Mouse (Mus musculus): ENCODE results near the gene Ttc5. TPM values are rescaled to one million over a fixed set of nuclear protein-coding genes. Genes with fewer than 3 reads are reported as not detected.

The Ttc5 gene
- polyA plus RNA-seq, 1 experiment from 2014 or later: 86.6 TPM

GRCm38 (mm10) chr14:50788157-50788556, 2.8 kb upstream of the Ttc5 start:
- Histone ChIP-seq H3K27me3 (ENCODE audit: control insufficient read depth, insufficient read depth, low read length) (no peaks in the 10 kb centered on the region), H3K27ac (ENCODE audit: low read depth, low read length) (no peak overlapping the region), H3K4me1 (ENCODE audit: control insufficient read depth, insufficient read depth, low read length) (0 out of 2 replicates have a peak, but pooled peaks cover 3% of the 10 kb centered on the region), H3K4me3 (ENCODE audit: low read length) (no peak overlapping the region), H3K36me3 (ENCODE audit: control insufficient read depth, insufficient read depth, low read length) (no peaks in the 10 kb centered on the region), H3K4me2 (replicated peaks; ENCODE audit: low read depth, low read length) (no peak overlapping the region), H3K9me3 (ENCODE audit: control insufficient read depth, low read length) (no peaks in the 10 kb centered on the region), H3K9ac (ENCODE audit: low read depth, low read length) (no peak overlapping the region)
- WGBS: 8% methylated on average over 2 of the region's 2 CpGs
- ATAC-seq (ENCODE audit: low FRiP score, low TSS enrichment): no peak

- no peak for ATAC-seq (ENCODE audit: low FRiP score, low TSS enrichment)
- Histone ChIP-seq H3K27ac (ENCODE audit: low read depth, low read length) (0 out of 2 replicates have a peak overlapping the region, but pooled peaks have one; percentile 30), H3K4me1 (ENCODE audit: control insufficient read depth, insufficient read depth, low read length) (0 out of 2 replicates have a peak, but pooled peaks cover 3% of the 10 kb centered on the region), H3K4me2 (replicated peaks; ENCODE audit: low read depth, low read length) (peak overlapping the region; percentile 69), H3K9ac (ENCODE audit: low read depth, low read length) (peak overlapping the region; percentile 78), H3K4me3 (ENCODE audit: low read length) (peak overlapping the region; percentile 84), H3K36me3 (ENCODE audit: control insufficient read depth, insufficient read depth, low read length) (peaks cover 4% of the 10 kb centered on the region; the same call in 1 of the 2 replicates), H3K27me3 (ENCODE audit: control insufficient read depth, insufficient read depth, low read length) (no peaks in the 10 kb centered on the region), H3K9me3 (ENCODE audit: control insufficient read depth, low read length) (no peaks in the 10 kb centered on the region)
- WGBS: 23% methylated on average over 16 of the region's 16 CpGs
Measured at GRCm38 (mm10) chr14:50784391-50785250, 698 bp downstream of the Ttc5 start.

DNA sequence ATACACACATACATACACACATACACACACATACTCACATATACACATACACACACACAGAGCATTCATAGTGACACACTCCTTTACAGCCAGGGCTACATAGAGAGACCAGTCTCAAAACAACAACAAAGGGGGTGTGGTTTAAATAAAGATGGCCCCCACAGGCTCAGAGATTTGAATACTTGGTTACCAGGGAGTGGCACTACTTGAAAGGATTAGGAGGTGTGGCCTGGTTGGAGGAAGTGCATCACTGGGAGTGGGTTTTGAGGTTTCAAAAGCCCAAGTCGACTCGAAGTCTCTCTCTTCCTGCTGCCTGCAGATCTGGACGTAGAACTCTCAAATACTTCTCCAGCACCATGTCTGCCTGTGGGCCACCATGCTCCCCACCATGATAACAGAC, 3.2 kb downstream of the Ttc5 start:
- WGBS: 97% methylated on average over 3 of the region's 3 CpGs
- 0 out of 2 replicates have a peak, but pooled peaks cover 3% of the 10 kb centered on the region for H3K4me1 ChIP-seq (ENCODE audit: control insufficient read depth, insufficient read depth, low read length)
- H3K9ac ChIP-seq (ENCODE audit: low read depth, low read length): no peak overlapping the region
- H3K36me3 ChIP-seq (ENCODE audit: control insufficient read depth, insufficient read depth, low read length): peaks cover 6% of the 10 kb centered on the region
- no peak overlapping the region for H3K4me2 ChIP-seq (replicated peaks; ENCODE audit: low read depth, low read length)
- H3K4me3 ChIP-seq (ENCODE audit: low read length): no peak overlapping the region
- no peak for ATAC-seq (ENCODE audit: low FRiP score, low TSS enrichment)
- no peaks in the 10 kb centered on the region for H3K9me3 ChIP-seq (ENCODE audit: control insufficient read depth, low read length)
- H3K27me3 ChIP-seq (ENCODE audit: control insufficient read depth, insufficient read depth, low read length): no peaks in the 10 kb centered on the region
- H3K27ac ChIP-seq (ENCODE audit: low read depth, low read length): no peak overlapping the region

GRCm38 (mm10) chr14:50771342-50771741, 14.0 kb downstream of the Ttc5 start:
- Histone ChIP-seq H3K4me1 (ENCODE audit: control insufficient read depth, insufficient read depth, low read length) (no peaks in the 10 kb centered on the region), H3K4me2 (replicated peaks; ENCODE audit: low read depth, low read length) (no peak overlapping the region), H3K9ac (ENCODE audit: low read depth, low read length) (no peak overlapping the region), H3K36me3 (ENCODE audit: control insufficient read depth, insufficient read depth, low read length) (peaks cover 73% of the 10 kb centered on the region), H3K4me3 (ENCODE audit: low read length) (no peak overlapping the region), H3K9me3 (ENCODE audit: control insufficient read depth, low read length) (no peaks in the 10 kb centered on the region), H3K27me3 (ENCODE audit: control insufficient read depth, insufficient read depth, low read length) (no peaks in the 10 kb centered on the region), H3K27ac (ENCODE audit: low read depth, low read length) (no peak overlapping the region)
- ATAC-seq (ENCODE audit: low FRiP score, low TSS enrichment): no peak
- WGBS: 85% methylated on average over 2 of the region's 2 CpGs

DNA sequence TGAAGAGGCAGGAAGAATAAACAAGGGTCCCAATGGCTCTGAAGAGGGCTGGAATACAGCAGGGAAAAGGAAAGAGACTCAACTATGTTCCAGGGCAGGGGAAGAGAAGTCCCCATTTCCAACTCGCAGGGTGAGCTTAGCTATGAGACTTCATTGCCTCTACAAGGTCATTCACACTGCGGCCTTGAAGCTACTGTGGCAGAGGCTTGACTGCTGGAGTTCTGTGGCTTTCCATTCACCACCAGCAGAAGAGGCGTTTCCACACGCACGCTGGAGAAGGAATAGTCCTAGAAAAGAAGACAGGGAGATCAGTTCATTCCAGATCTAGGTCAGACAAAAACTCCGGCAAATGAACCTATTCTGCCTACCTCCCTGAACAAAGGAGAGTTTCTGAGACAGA, 19.6 kb downstream of the Ttc5 start:
- H3K9me3 ChIP-seq (ENCODE audit: control insufficient read depth, low read length): no peaks in the 10 kb centered on the region
- no peak overlapping the region for H3K27ac ChIP-seq (ENCODE audit: low read depth, low read length)
- H3K9ac ChIP-seq (ENCODE audit: low read depth, low read length): no peak overlapping the region
- H3K4me3 ChIP-seq (ENCODE audit: low read length): no peak overlapping the region
- no peaks in the 10 kb centered on the region for H3K4me1 ChIP-seq (ENCODE audit: control insufficient read depth, insufficient read depth, low read length)
- peaks cover 47% of the 10 kb centered on the region for H3K36me3 ChIP-seq (ENCODE audit: control insufficient read depth, insufficient read depth, low read length)
- 98% methylated on average over 6 of the region's 6 CpGs for WGBS
- no peaks in the 10 kb centered on the region for H3K27me3 ChIP-seq (ENCODE audit: control insufficient read depth, insufficient read depth, low read length)
- no peak for ATAC-seq (ENCODE audit: low FRiP score, low TSS enrichment)
- no peak overlapping the region for H3K4me2 ChIP-seq (replicated peaks; ENCODE audit: low read depth, low read length)

- Histone ChIP-seq H3K4me2 (replicated peaks; ENCODE audit: low read depth, low read length) (no peak overlapping the region), H3K36me3 (ENCODE audit: control insufficient read depth, insufficient read depth, low read length) (no peaks in the 10 kb centered on the region), H3K4me1 (ENCODE audit: control insufficient read depth, insufficient read depth, low read length) (no peaks in the 10 kb centered on the region), H3K27ac (ENCODE audit: low read depth, low read length) (no peak overlapping the region), H3K4me3 (ENCODE audit: low read length) (no peak overlapping the region), H3K27me3 (ENCODE audit: control insufficient read depth, insufficient read depth, low read length) (no peaks in the 10 kb centered on the region), H3K9me3 (ENCODE audit: control insufficient read depth, low read length) (no peaks in the 10 kb centered on the region), H3K9ac (ENCODE audit: low read depth, low read length) (no peak overlapping the region)
- WGBS: 73% methylated on average over 5 of the region's 5 CpGs
- ATAC-seq (ENCODE audit: low FRiP score, low TSS enrichment): no peak
Measured at GRCm38 (mm10) chr14:50758416-50759085, 26.8 kb downstream of the Ttc5 start.

GRCm38 (mm10) chr14:50744994-50745393, 40.3 kb downstream of the Ttc5 start, which contains the start of gene Olfr749:
Olfr749 (minus strand) TSS chr14:50745094.
- Histone ChIP-seq H3K4me2 (replicated peaks; ENCODE audit: low read depth, low read length) (no peak within 1 kb of the TSS), H3K9me3 (ENCODE audit: control insufficient read depth, low read length) (no peaks in the 10 kb centered on the region), H3K27ac (ENCODE audit: low read depth, low read length) (no peak within 1 kb of the TSS), H3K4me3 (ENCODE audit: low read length) (no peak within 1 kb of the TSS), H3K27me3 (ENCODE audit: control insufficient read depth, insufficient read depth, low read length) (no peaks in the 10 kb centered on the region), H3K9ac (ENCODE audit: low read depth, low read length) (no peak within 1 kb of the TSS), H3K36me3 (ENCODE audit: control insufficient read depth, insufficient read depth, low read length) (no peaks in the 10 kb centered on the region), H3K4me1 (ENCODE audit: control insufficient read depth, insufficient read depth, low read length) (no peaks in the 10 kb centered on the region)
- ATAC-seq (ENCODE audit: low FRiP score, low TSS enrichment): no peak

DNA sequence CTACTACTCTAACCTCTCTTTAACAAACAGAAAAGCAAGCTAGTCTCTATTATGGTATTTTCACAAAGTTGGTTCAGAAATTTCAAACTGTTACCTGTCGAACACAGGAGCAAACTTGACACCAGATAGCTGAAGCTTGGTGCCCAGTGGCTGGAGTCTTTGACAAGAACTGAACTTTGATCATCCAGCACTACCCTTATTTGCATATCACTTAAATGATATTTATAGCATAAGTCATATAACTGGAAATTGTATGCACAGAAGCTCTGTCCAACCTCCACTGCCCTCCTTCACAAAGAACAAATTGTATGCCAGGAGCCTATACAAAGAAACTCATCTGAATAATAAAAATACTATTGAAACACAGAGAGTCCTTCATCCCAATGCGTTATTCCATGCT, 43.7 kb downstream of the Ttc5 start:
- no peaks in the 10 kb centered on the region for H3K4me1 ChIP-seq (ENCODE audit: control insufficient read depth, insufficient read depth, low read length)
- no peak overlapping the region for H3K4me3 ChIP-seq (ENCODE audit: low read length)
- 76% methylated on average over 2 of the region's 2 CpGs for WGBS
- no peaks in the 10 kb centered on the region for H3K9me3 ChIP-seq (ENCODE audit: control insufficient read depth, low read length)
- no peaks in the 10 kb centered on the region for H3K36me3 ChIP-seq (ENCODE audit: control insufficient read depth, insufficient read depth, low read length)
- H3K27ac ChIP-seq (ENCODE audit: low read depth, low read length): no peak overlapping the region
- no peak for ATAC-seq (ENCODE audit: low FRiP score, low TSS enrichment)
- H3K9ac ChIP-seq (ENCODE audit: low read depth, low read length): no peak overlapping the region
- no peaks in the 10 kb centered on the region for H3K27me3 ChIP-seq (ENCODE audit: control insufficient read depth, insufficient read depth, low read length)
- no peak overlapping the region for H3K4me2 ChIP-seq (replicated peaks; ENCODE audit: low read depth, low read length)

- no peaks in the 10 kb centered on the region for H3K36me3 ChIP-seq (ENCODE audit: control insufficient read depth, insufficient read depth, low read length)
- no peak overlapping the region for H3K27ac ChIP-seq (ENCODE audit: low read depth, low read length)
- no peak overlapping the region for H3K4me3 ChIP-seq (ENCODE audit: low read length)
- WGBS: 72% methylated on average over 2 of the region's 2 CpGs
- ATAC-seq (ENCODE audit: low FRiP score, low TSS enrichment): no peak
- H3K9me3 ChIP-seq (ENCODE audit: control insufficient read depth, low read length): no peaks in the 10 kb centered on the region
- H3K4me1 ChIP-seq (ENCODE audit: control insufficient read depth, insufficient read depth, low read length): no peaks in the 10 kb centered on the region
- no peaks in the 10 kb centered on the region for H3K27me3 ChIP-seq (ENCODE audit: control insufficient read depth, insufficient read depth, low read length)
- H3K9ac ChIP-seq (ENCODE audit: low read depth, low read length): no peak overlapping the region
- H3K4me2 ChIP-seq (replicated peaks; ENCODE audit: low read depth, low read length): no peak overlapping the region
Measured at GRCm38 (mm10) chr14:50740334-50740733, 45.0 kb downstream of the Ttc5 start.
